Mouse (Mus musculus): Measurements from ENCODE around the gene Efcc1. TPM values are rescaled to one million over a fixed set of nuclear protein-coding genes. Genes with fewer than 3 reads are reported as not detected.

Efcc1 gene
- total RNA-seq, 1 experiment from 2014 or later: 0.67 TPM

Other genes starting within 250 kb of the Efcc1 start
- 2.9 and 3.3 TPM in 2 replicates for gene Arhgap25, start 197.6 kb upstream of the Efcc1 start, total RNA-seq (2021)
- gene Prokr1, start 140.1 kb upstream of the Efcc1 start, total RNA-seq (2021): 0.58 and 0.90 TPM in 2 replicates
- gene Aplf, start 58.7 kb upstream of the Efcc1 start, total RNA-seq (2021): 8.0 and 9.8 TPM in 2 replicates
- not detected in 2 replicates for gene Gp9, start 47.2 kb downstream of the Efcc1 start, total RNA-seq (2021)
- 21.8 and 34.9 TPM in 2 replicates for gene Rab43, start 81.3 kb downstream of the Efcc1 start, total RNA-seq (2021)
- 5.1 and 6.2 TPM in 2 replicates for gene Gm45140, start 104.9 kb downstream of the Efcc1 start, total RNA-seq (2021)
- gene Isy1, start 107.9 kb downstream of the Efcc1 start, total RNA-seq (2021): 24.8 and 36.1 TPM in 2 replicates
- gene Cnbp, start 120.2 kb downstream of the Efcc1 start, total RNA-seq (2021): 346 and 405 TPM in 2 replicates
- 103 and 108 TPM in 2 replicates for gene Copg1, start 156.9 kb downstream of the Efcc1 start, total RNA-seq (2021)
- 29.7 and 29.9 TPM in 2 replicates for gene Hmces, start 183.1 kb downstream of the Efcc1 start, total RNA-seq (2021)

Data from adrenal gland, postnatal 25 days (tissue).